Comparison of ENCODE assay signal across 18 mouse cellular contexts in the genomic region with DNA sequence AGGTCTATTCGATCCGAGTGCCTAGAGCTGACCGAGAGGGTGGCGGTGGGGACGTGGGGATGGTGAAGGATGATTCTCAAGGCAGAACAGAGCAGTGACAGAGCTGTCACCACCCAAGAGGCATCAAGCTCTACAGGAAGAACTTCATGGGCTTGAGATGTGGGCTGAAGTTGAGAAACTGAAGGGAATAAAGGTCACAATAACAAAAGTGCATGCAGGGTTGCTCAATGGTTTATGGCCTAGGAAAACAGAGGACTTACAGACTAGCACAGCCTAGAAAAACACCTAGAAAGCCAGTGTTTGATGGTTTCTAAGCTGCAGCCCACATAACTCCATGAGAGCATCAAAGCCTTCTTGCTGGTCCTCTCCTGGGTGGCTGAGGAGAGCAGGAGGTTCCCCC. TPM values are rescaled to one million over a fixed set of nuclear protein-coding genes. Genes with fewer than 3 reads are reported as not detected.
DNase-seq lines count a peak whose midpoint lies in the region; ATAC-seq and TF ChIP-seq lines count a peak whose summit lies in the region.
"Had no signal": no experiment of that assay in that cellular context is flagged by ENCODE, and none has a peak within 500 bp of the region (broad histone marks: within the 10 kb centered on the region; RNA-seq: fewer than 3 reads in every experiment).

No protein-coding gene starts in this region.

- TF ChIP-seq EP300 in liver, postnatal 0 days (IDR thresholded peaks at IDR 0.05; ENCODE audit: low read depth) = no peak

- DNase-seq in liver, postnatal 0 days = no peak
- no peak for DNase-seq in liver, embryonic 11.5 days (ENCODE audit: low spot score)
- DNase-seq in ovary, postnatal 36 days (ENCODE audit: low spot score) = no peak
- DNase-seq: adrenal gland, adult 8-10 months; adrenal gland, postnatal 14 days; adrenal gland, postnatal 36 days; cerebellum, adult 11-12 months; cerebellum, adult 2 months; cerebellum, adult 9-10 months; cerebellum, postnatal 10 days; cerebellum, postnatal 25 days had no signal

- no peaks in the 10 kb centered on the region for H3K4me1 ChIP-seq in intestine, embryonic 16.5 days (ENCODE audit: control insufficient read depth, insufficient read depth, low read length)
- H3K4me1 ChIP-seq in intestine, embryonic 15.5 days (replicated peaks) = no peaks in the 10 kb centered on the region
- H3K4me1 ChIP-seq in liver, postnatal 0 days (ENCODE audit: insufficient read depth) = peaks cover 4% of the 10 kb centered on the region; the same call in 1 of the 2 replicates
- H3K4me1 ChIP-seq in liver, embryonic 11.5 days (replicated peaks; ENCODE audit: control insufficient read depth, insufficient read depth, low read length) = peaks cover 5% of the 10 kb centered on the region
- no peaks in the 10 kb centered on the region for H3K4me1 ChIP-seq in intestine, postnatal 0 days (replicated peaks; ENCODE audit: control insufficient read depth, insufficient read depth, low read length)
- H3K4me1 ChIP-seq: embryonic facial prominence, embryonic 10.5 days; embryonic facial prominence, embryonic 12.5 days; forebrain, embryonic 13.5 days; forebrain, embryonic 15.5 days had no signal

- 90% methylated on average over 5 of the region's 5 CpGs for WGBS in intestine, embryonic 16.5 days
- 93% methylated on average over 5 of the region's 5 CpGs for WGBS in intestine, embryonic 15.5 days
- WGBS in liver, postnatal 0 days (ENCODE audit: insufficient replicate concordance) = 97% methylated on average over 5 of the region's 5 CpGs
- 93% methylated on average over 5 of the region's 5 CpGs for WGBS in liver, embryonic 11.5 days
- 96% methylated on average over 5 of the region's 5 CpGs for WGBS in intestine, postnatal 0 days

- H3K4me2 ChIP-seq in intestine, embryonic 16.5 days (ENCODE audit: low read depth, low read length) = no peak overlapping the region
- H3K4me2 ChIP-seq in intestine, embryonic 15.5 days (replicated peaks) = no peak overlapping the region
- H3K4me2 ChIP-seq in liver, postnatal 0 days (ENCODE audit: low read depth, low read length) = no peak overlapping the region
- H3K4me2 ChIP-seq in liver, embryonic 11.5 days = no peak overlapping the region
- H3K4me2 ChIP-seq in intestine, postnatal 0 days (replicated peaks; ENCODE audit: low read depth) = no peak overlapping the region
- H3K4me2 ChIP-seq: embryonic facial prominence, embryonic 12.5 days; forebrain, embryonic 13.5 days; forebrain, embryonic 15.5 days had no signal

- peak; percentile 36; the same call in 1 of the 2 replicates for ATAC-seq in intestine, embryonic 16.5 days
- no peak for ATAC-seq in intestine, embryonic 15.5 days
- ATAC-seq in liver, postnatal 0 days = peak; percentile 70
- no peak for ATAC-seq in liver, embryonic 11.5 days (replicated peaks; ENCODE audit: low FRiP score)
- peak; percentile 43; the same call in 1 of the 2 replicates for ATAC-seq in intestine, postnatal 0 days
- ATAC-seq: forebrain, embryonic 13.5 days; forebrain, embryonic 15.5 days had no signal

- TF ChIP-seq CTCF in liver, postnatal 0 days (IDR thresholded peaks at IDR 0.05; ENCODE audit: low read depth) = no peak
- TF ChIP-seq CTCF in intestine, postnatal 0 days (IDR thresholded peaks at IDR 0.05; ENCODE audit: low read depth) = no peak

- no peak overlapping the region for H3K9ac ChIP-seq in intestine, embryonic 16.5 days (ENCODE audit: low read depth, low read length)
- H3K9ac ChIP-seq in intestine, embryonic 15.5 days = no peak overlapping the region
- no peak overlapping the region for H3K9ac ChIP-seq in liver, postnatal 0 days (replicated peaks)
- no peak overlapping the region for H3K9ac ChIP-seq in liver, embryonic 11.5 days (ENCODE audit: low read depth, low read length)
- no peak overlapping the region for H3K9ac ChIP-seq in intestine, postnatal 0 days (ENCODE audit: low read depth, low read length)
- H3K9ac ChIP-seq: embryonic facial prominence, embryonic 12.5 days; forebrain, embryonic 13.5 days; forebrain, embryonic 15.5 days had no signal

- no peak overlapping the region for H3K4me3 ChIP-seq in intestine, embryonic 16.5 days (ENCODE audit: low read length)
- no peak overlapping the region for H3K4me3 ChIP-seq in intestine, embryonic 15.5 days (replicated peaks)
- H3K4me3 ChIP-seq in liver, postnatal 0 days (ENCODE audit: low read depth, low read length) = no peak overlapping the region
- no peak overlapping the region for H3K4me3 ChIP-seq in liver, embryonic 11.5 days (ENCODE audit: low read depth, low read length)
- H3K4me3 ChIP-seq in intestine, postnatal 0 days (ENCODE audit: low read depth, low read length) = no peak overlapping the region
- H3K4me3 ChIP-seq: embryonic facial prominence, embryonic 10.5 days; embryonic facial prominence, embryonic 12.5 days; forebrain, embryonic 13.5 days; forebrain, embryonic 15.5 days had no signal

- H3K27ac ChIP-seq in intestine, embryonic 16.5 days (ENCODE audit: low read length) = no peak overlapping the region
- no peak overlapping the region for H3K27ac ChIP-seq in intestine, embryonic 15.5 days
- peak overlapping the region; percentile 84 for H3K27ac ChIP-seq in liver, postnatal 0 days (ENCODE audit: low read depth)
- no peak overlapping the region for H3K27ac ChIP-seq in liver, embryonic 11.5 days (ENCODE audit: low read depth, low read length)
- no peak overlapping the region for H3K27ac ChIP-seq in intestine, postnatal 0 days (ENCODE audit: low read depth, low read length)
- H3K27ac ChIP-seq: embryonic facial prominence, embryonic 10.5 days; embryonic facial prominence, embryonic 12.5 days; forebrain, embryonic 13.5 days; forebrain, embryonic 15.5 days had no signal

- H3K9me3 ChIP-seq in intestine, embryonic 16.5 days (ENCODE audit: control insufficient read depth, low read length) = no peaks in the 10 kb centered on the region
- no peaks in the 10 kb centered on the region for H3K9me3 ChIP-seq in intestine, embryonic 15.5 days
- no peaks in the 10 kb centered on the region for H3K9me3 ChIP-seq in liver, postnatal 0 days (ENCODE audit: low read length)
- no peaks in the 10 kb centered on the region for H3K9me3 ChIP-seq in liver, embryonic 11.5 days (ENCODE audit: control insufficient read depth, low read length)
- H3K9me3 ChIP-seq in intestine, postnatal 0 days (ENCODE audit: control insufficient read depth) = no peaks in the 10 kb centered on the region
- H3K9me3 ChIP-seq: embryonic facial prominence, embryonic 10.5 days; embryonic facial prominence, embryonic 12.5 days; forebrain, embryonic 13.5 days; forebrain, embryonic 15.5 days had no signal

- peaks cover 13% of the 10 kb centered on the region for H3K36me3 ChIP-seq in intestine, embryonic 16.5 days (ENCODE audit: control insufficient read depth, insufficient read depth, low read length)
- H3K36me3 ChIP-seq in intestine, embryonic 15.5 days = peaks cover 25% of the 10 kb centered on the region
- H3K36me3 ChIP-seq in liver, postnatal 0 days (replicated peaks; ENCODE audit: insufficient read depth, low read length) = peaks cover 42% of the 10 kb centered on the region
- peaks cover 24% of the 10 kb centered on the region for H3K36me3 ChIP-seq in liver, embryonic 11.5 days (ENCODE audit: control insufficient read depth, insufficient read depth, low read length)
- peaks cover 59% of the 10 kb centered on the region for H3K36me3 ChIP-seq in intestine, postnatal 0 days (ENCODE audit: control insufficient read depth, insufficient read depth)

- no peaks in the 10 kb centered on the region for H3K27me3 ChIP-seq in intestine, embryonic 16.5 days (replicated peaks; ENCODE audit: control insufficient read depth, insufficient read depth, low read length)
- no peaks in the 10 kb centered on the region for H3K27me3 ChIP-seq in intestine, embryonic 15.5 days (replicated peaks)
- no peaks in the 10 kb centered on the region for H3K27me3 ChIP-seq in liver, postnatal 0 days (ENCODE audit: insufficient read depth, low read length)
- H3K27me3 ChIP-seq in liver, embryonic 11.5 days (replicated peaks; ENCODE audit: control insufficient read depth, insufficient read depth, low read length) = no peaks in the 10 kb centered on the region
- H3K27me3 ChIP-seq in intestine, postnatal 0 days (replicated peaks; ENCODE audit: control insufficient read depth, insufficient read depth, low read length) = no peaks in the 10 kb centered on the region
- H3K27me3 ChIP-seq: embryonic facial prominence, embryonic 12.5 days; forebrain, embryonic 13.5 days; forebrain, embryonic 15.5 days had no signal

RNA-seq across cellular contexts. Expression of a gene that starts 13.9 kb away (rescaled TPM):
- 1.9 and 2.5 TPM in 2 replicates for polyA plus RNA-seq in intestine, embryonic 16.5 days (2015; fragmentation: Nextera tagmentation; extraction: Ambion mirVana)
- 2.6 and 3.0 TPM in 2 replicates for polyA plus RNA-seq in intestine, embryonic 15.5 days (2015; fragmentation: Nextera tagmentation; extraction: Ambion mirVana)
- 7.3 and 10.3 TPM in 2 replicates for polyA plus RNA-seq in liver, postnatal 0 days (2015; fragmentation: Nextera tagmentation; extraction: Ambion mirVana)
- polyA plus RNA-seq in liver, embryonic 11.5 days (2014; fragmentation: Nextera tagmentation; extraction: Ambion mirVana) = 1.9 and 2.1 TPM in 2 replicates
- polyA plus RNA-seq in intestine, postnatal 0 days (2015; fragmentation: Nextera tagmentation; extraction: Ambion mirVana) = 9.6 and 9.9 TPM in 2 replicates

RNA-seq across cellular contexts. Expression of a gene that starts 40.1 kb away (rescaled TPM):
- 318 and 375 TPM in 2 replicates for polyA plus RNA-seq in intestine, embryonic 16.5 days (2015; fragmentation: Nextera tagmentation; extraction: Ambion mirVana)
- polyA plus RNA-seq in intestine, embryonic 15.5 days (2015; fragmentation: Nextera tagmentation; extraction: Ambion mirVana) = 357 and 384 TPM in 2 replicates
- polyA plus RNA-seq in liver, postnatal 0 days (2015; fragmentation: Nextera tagmentation; extraction: Ambion mirVana) = 115 and 128 TPM in 2 replicates
- polyA plus RNA-seq in liver, embryonic 11.5 days (2014; fragmentation: Nextera tagmentation; extraction: Ambion mirVana) = 448 and 517 TPM in 2 replicates
- polyA plus RNA-seq in intestine, postnatal 0 days (2015; fragmentation: Nextera tagmentation; extraction: Ambion mirVana) = 80.6 and 100 TPM in 2 replicates

Comparison
In these comparisons a context has a peak if more than half of its experiments do, and no peak if none do; other contexts are left out.
1. ATAC-seq: peak in intestine, embryonic 16.5 days (single experiment), liver, postnatal 0 days (single experiment) and intestine, postnatal 0 days (single experiment); none in intestine, embryonic 15.5 days (single experiment) and liver, embryonic 11.5 days (single experiment).